Mouse (Mus musculus) cerebellum, adult (tissue): Measurements from ENCODE around the gene Tpm1.

Source experiments
- ATAC-seq: cut with Nextera tagmentation; 2 replicates; pipeline ENCODE4 v1.9.2; 2017; ENCODE audit warnings: mild to moderate bottlenecking, moderate library complexity, mixed read lengths; ENCODE audit not compliant: insufficient number of reproducible peaks, low FRiP score, low TSS enrichment

The Tpm1 gene

DNA sequence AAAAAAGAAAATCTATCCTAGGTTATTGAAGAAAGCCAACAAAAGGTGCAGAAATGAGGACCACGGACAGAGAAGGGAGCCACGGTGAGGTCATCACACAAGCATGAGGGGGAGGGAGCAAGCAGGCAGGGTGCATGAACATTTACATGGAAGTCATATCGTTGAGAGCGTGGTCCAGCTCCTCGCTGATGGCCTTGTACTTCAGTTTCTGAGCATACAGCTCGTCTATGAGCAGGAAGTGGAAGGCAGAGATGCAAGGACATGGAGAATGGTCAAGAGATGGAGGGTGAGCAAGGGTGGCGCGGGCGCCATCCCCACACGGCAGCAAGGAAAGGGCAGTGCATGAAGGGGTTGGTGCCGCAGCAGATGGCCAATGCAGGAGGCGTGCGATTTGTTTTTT is 19.7 kb downstream of the Tpm1 start:
- no peak for ATAC-seq

DNA sequence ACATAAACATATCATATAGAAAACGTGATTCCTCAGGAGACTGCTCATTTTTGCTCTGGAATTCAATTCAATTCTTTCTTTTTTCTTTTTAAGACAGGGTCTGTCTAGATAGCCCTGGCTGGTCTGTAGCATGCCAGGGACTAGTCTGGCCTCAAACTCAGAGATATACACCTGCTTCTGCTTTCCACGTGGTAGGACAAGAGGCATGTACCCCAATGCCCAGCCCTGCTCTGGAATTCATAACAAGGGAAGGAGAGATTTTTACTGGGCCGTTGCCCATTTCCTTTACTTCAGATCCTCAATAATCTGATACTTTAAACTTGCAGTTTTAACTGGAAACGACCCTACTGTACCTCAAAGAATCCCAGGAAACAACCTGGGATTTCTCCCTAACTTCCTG is 20.3 kb downstream of the Tpm1 start:
- no peak for ATAC-seq

DNA sequence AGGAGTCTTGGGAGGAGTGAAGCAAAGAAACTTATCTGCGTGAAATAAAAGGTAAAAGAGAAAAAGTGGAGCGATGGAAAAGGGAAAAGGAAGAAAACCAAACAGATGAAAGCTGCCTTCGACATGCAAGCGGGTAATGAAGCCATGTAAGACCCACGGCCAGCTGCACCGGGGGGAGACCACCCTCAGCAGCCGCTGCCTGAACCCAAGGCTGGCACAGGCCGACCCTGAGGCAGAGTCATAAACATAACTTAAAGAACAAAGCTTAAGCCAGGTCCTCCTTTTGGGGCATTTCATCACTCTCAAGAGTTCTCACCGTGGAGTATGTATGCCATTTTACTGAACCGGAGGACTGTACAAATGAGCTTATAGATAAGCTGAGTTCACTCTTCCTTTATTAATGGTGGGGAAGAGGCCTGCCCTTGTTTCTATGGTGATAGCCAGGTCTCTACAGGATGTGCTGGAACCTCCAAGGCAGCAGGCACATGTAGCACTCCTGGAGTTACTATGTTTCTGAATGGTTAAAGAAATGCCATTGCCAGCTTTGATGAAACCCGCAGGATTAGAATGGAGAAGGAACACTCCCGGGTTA is 21.0 kb downstream of the Tpm1 start:
- no peak for ATAC-seq

DNA sequence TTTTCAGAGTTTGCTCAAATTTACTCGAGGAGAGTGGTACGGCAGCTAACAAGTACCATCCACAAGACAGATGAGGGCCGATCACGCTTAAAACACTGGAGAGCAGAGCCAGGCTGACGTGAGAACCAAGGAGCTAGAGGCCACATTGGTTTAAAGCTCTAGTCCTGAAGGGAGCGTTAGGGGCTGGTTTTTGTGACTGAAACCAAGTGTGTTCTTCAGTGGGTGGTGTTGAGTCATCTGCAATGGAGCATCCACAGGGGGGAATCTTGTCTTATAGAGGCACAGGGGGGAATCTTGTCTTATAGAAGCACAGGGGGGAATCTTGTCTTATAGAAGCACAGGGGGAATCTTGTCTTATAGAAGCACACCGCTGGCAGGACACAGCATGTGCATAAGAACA is 22.3 kb downstream of the Tpm1 start:
- ATAC-seq, result no peak

DNA sequence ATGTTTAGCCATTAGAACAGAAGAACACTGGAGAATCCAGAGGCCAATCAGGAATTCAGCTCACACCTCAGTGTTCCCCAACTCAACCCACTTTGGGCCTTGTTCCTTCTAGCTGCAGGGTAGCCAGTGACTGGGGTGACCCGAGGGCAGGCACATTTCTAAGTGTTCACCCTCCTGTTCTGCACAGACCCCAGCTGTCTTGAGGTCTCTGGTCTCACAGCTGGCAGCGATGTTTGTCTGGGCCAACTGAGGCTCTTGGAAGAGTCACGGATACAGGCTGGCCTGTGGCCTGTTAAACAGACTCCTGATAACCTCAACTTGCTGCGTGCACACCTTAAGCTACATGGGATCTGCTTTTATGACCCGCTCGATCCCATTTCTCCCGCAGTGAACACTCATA is 23.1 kb downstream of the Tpm1 start:
- ATAC-seq, result no peak

DNA sequence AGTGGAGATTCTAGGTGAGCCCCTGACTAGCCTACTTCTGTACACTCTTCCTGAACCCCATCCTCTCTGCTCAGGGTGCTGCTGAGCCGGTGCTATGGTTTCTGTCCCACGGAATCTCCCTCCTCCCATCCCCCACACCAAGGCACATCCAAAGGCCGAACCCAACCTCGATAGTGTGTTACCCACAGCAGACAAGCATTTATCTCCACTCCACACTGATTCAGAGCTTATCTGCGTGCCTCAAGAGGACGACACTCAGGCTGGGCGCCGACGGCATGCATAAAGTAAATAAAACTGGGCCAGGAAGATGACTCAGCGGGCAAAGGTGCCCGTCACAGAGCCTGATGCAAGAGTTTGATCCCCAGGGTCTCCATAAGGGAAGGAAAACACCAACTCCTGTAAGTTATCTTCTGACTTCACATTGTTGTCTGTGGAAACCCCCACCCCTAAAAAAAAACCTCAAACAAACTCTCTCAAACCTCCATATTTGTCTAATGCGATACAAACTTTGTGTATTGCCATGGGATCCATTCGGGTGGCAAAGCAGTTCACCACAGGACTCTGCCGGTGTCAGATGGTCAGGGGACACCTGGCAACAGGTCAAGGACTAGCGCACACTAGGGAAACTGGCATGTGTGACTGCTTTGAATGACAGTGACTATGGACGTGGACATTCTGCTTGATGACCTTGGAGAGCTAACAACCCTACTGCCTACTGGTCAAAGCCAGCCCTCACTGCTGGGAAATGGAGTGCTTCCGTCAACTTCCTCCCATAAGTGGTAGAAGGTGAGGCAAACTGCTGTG is 24.1 kb downstream of the Tpm1 start:
- ATAC-seq, result no peak

DNA sequence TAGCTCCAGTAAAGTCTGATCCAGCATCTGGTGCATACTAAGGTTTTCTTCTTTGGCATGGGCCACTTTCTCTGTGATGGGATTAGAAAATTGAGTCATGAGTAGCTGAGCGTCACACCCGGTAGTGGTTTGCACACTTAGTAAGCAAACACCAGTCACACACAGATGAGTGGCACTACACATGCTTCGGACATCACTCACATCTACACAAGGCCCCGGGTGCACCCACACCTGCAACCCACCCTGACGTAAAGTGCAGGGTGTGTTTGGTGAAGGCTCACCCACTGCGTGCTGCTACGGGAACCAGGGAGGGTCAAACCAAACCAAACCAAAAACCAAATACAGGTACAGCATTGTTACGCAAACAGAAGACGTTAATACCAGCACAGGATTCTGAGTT is 25.8 kb downstream of the Tpm1 start:
- ATAC-seq, result no peak

DNA sequence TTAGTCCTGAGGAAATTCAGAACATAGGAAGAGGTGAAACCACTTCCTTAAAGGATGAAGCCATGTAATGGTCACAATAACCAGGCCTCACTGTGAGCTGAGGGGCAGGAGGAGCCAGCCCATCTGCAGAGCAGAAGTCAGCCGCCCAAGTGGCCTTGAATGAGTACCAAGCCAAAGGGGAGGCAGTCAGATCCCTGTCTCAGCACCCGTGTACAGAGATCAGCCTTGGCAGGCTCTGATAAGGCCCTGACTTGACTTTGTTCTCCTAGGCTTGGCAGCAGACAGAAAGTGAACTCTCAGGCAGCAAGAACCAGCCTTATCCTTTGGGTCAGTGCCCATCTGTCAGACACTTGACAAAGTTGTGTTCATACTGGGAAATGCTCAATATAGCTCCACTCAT is 29.1 kb downstream of the Tpm1 start:
- no peak for ATAC-seq

DNA sequence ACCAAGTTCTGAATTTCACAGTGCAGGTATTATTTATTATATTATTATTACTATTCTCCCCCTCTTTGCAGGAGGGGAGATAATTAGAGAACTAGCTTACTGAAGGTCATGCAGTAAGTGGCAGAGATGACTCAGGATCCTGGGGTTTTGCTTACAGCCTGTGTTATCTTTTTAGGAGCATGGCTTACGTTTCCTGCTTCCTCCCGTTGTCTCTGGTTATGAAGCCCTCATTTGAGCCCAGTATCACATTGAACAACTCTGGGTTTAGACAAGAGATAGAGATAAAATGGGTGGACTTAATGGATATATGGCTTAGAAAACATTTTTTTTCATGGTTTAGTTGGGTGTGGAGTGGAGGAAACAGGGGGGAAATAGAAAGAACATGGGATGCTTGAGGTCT is 35.7 kb downstream of the Tpm1 start:
- ATAC-seq, result no peak

DNA sequence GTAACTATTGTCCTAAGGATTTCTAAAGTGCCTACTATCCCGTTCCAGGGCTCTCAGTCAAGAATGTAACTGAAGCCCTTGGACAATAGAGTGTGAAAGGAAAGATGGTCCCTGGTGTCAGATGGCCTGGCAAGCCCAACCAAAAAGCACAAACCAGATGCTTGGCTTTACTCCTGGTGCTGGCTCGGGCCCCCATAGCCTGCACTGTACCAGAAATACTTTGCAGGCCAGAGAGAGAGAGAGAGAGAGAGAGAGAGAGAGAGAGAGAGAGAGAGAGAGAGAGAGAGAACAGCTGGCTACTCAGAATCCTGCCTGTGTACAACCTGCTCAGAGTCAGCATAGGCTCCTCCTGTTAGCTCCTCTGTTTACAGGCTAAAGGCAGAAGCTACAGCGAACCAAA is 36.7 kb downstream of the Tpm1 start:
- ATAC-seq, result no peak

DNA sequence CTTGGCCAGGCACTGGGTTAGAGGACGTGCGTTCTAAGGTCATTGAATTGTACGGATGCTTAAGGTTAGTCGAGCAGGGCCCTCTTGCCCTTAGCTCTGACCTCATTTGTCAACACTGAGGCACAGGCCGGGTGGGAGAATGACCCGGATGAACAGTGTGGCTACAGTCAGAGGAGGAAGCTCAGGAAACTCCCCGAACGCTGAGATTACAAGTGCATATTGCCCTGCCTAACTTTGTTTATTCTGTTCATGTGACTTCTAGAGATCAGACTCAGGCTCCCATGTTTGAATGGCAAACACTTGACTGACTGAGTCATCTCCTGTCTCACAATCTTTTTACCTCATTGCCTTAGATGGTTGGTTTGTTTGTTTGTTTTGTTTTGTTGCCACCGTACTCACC is 37.7 kb downstream of the Tpm1 start:
- no peak for ATAC-seq

DNA sequence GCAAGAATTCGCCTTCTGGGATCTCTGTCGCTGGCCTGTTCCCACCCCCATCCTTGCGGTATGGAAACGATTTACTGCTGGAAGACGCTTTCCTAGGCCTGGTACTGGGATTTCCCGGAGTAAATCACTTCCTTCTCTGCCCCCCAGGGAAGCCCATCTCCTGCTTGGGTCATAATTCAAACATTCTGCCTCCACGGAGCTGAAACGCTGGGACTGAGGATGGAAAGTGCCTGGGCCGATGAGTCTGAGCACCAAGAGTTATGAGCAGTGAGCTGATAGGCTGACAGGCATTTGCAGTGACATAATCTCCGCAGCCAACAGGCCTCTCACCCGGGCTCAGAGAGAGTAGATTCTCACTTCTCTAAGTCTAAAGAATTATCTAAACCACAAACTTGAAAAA is 40.4 kb downstream of the Tpm1 start:
- ATAC-seq, result no peak

DNA sequence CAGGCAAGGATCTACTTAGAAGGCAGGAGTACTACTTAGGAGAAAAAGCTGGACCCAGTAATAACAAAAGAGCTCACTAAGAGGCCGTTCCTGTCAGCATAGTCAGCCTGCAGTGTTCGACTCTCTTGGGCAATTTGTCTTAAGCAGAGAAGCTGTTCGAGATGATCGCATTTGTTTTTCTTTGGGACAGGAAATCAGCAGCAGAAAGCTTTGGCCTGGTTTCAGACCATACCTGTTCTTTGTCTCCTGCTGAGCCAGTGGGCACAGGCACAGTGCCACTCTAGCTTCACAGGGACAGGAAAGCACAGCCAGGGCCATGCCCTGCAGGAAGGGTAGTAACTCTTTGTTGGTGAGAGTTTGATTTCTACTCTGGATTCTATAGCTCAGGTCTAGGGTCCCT is 42.8 kb downstream of the Tpm1 start:
- no peak for ATAC-seq

DNA sequence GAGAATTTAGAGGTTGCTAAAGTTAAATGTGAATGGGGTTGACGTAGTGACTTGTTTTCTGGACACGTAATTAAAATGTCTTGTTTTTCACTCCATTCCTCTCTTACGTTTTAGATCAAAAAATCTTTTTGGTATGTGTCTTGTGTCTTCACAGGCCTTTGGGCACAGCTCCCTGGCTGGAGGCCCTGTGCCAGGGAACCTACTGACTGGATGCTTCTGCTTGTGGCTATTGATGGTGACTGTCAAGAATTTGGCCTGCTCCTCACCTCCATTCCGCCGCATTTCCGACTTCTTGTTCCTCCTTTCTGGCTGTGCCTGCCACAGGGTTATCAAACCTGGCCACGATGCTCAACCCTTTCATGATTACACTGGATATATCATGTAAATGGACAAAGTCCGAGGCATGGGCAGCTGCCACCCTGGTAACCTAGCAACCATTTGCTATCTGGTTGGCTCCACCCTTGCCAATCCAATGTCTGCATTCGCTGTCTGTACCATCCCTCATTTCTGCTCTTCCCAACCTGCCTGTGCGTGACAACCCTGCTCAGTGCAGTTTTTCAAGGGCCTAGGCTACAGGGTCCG is 44.0 kb downstream of the Tpm1 start:
- peak; percentile 58; the same call in 1 of the 2 replicates for ATAC-seq

DNA sequence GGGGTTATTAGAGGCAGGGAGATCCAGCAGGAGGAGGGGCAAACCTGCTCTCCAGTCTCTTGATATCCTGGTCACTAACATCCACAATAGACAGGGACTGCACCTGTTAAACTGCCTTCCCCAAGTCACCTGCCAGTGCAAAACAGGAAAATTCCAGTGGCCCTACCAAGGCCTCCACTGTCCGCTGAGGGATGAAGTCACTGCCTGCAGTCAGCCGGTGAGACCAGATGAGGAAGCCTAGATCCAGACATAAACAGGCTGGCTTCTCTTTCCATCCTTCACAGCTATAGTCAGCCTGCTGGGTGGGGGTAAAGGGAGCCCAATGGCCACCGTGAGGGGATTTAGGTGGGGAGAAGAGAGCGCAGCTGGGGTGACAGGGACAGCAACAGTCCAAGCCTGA is 45.5 kb downstream of the Tpm1 start:
- ATAC-seq, result no peak

DNA sequence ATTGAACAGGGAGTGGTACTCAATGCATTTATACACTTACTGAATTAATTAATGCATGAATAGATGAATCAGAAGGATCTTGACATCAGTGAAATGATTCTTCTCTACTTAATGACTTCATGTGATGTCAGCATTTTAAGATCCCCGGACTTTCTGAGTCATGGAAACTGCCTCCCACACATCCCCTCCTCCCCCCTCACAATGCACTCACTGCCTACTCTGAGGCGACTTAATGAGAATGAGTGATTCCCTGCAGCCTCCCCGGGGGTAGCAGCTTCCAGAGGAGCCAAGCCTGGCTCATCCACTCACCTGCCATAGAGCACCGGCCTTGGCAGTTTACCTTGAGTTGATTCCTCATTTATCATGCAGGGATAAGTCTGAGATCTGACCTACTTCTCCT is 46.0 kb downstream of the Tpm1 start:
- ATAC-seq, result no peak

DNA sequence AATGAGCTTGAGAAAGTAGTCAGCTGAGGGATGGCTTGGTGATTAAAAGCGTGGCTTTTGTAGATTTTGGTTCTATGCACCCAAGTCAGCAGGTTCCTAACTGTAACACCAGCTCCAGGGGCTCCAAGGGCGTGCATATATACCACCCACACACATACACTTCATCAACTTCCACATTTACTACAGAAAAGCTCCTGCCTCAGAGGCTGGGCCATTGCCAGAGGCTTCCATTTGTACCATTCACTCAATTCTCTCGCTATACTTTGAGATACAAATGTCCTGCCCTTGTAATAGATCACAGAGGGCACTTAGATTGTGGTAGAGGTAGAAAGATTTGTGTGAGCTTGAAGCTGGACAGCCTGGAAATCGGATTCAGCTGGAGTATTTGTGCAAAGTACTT is 47.7 kb downstream of the Tpm1 start:
- ATAC-seq, result no peak

DNA sequence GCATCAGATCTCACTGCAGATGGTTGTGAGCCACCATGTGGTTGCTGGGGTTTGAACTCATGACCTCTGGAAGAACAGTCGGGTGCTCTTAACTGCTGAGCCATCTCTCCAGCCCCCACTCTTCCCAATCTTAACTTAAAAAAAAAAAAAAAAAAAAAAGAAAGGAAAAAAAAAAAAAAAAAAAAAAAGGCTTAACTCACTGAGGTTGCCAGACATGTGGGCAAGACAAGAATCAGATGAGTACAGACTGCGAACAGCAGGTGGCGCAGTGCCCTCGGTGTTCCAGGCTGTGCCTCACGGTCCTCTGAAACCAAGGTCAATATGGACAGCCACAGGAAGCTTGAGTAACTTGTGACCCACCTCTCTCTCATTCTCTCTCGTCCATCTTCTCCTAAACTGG is 48.2 kb downstream of the Tpm1 start:
- peak; percentile 78; the same call in 1 of the 2 replicates for ATAC-seq

DNA sequence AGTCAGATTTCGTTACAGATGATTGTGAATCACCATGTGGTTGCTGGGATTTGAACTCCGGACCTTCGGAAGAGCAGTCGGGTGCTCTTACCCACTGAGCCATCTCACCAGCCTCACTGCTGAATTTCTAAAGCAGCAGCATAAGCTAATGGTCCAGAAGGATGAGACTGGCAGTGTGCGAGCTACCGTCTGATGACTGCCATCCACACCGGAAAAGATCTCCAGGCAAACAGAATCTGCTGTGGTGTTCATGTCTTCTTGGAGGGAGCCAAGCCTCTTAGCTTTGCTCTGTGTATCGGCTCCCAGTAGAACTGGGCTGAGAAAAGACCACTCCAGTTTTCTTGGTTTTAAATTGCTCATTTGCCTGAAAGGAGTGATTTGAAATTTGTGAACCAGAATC is 49.5 kb downstream of the Tpm1 start:
- no peak for ATAC-seq

DNA sequence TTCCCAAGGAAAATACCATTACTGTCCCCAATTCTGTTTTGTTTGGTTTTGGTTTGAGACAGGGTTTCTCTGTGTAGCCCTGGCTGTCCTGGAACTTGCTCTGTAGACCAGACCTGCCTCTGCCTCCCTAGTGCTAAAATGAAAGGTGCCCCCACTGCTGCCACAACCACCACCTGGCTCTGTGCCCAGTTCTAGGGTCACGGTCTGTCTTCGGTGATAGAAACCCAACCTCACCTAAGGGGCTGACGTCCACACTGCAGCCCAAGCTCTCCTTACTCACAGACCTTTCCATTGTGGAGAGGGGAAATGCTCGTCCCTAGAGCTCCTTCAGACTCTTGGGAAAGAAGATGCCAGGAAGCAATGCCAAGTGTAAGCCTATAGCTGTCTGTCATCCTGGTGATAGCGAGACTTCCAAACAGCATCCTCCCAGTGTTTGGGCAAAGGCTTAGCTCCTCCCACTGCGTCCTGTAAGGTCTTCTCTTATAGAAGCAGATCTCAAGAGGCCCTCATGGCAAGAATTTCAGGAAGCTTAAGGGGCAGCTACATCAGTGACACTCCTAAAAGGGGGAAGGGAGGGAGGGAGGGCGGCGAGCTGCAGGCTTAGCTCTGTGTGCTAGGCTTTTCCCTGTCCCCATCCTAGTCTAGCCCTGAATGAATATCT is 57.3 kb downstream of the Tpm1 start:
- ATAC-seq, result no peak

DNA sequence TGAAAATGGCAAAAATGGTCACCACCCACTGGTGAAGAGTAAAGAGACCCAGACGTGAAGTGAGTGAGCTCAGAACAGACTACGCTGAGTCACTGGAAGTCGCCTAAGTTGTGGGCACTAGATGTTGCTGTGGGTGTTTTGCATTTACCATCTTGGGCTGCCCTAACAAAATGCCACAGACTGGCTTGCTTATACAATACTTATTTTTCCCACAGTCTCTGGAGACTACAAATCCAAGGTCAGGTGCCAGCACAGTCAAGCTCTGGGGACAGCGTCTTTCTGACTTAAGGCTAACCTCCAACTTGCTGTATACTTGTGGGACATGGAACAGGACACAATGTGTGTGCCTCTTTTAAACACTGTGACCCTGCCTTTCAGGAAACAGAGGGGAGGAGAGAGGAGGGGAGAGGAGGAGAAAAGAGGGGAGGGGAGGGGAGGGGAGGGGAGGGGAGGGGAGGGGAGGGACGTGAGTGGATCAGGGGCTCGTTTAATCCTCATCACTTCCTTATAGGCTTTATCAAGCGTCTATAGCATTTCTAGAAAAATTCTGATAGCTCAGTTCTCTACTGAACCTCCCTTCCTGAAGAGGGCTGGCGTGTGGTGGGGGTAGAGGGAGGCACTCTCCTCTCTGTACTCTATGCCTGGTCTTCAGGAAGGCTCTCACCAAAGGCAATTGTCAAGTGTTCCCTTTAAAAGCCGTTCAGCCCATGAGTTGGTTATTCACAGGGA is 58.0 kb downstream of the Tpm1 start:
- ATAC-seq, result no peak
